Mouse (Mus musculus) liver, embryonic 14.5 days (tissue): ENCODE results near the gene Cetn4. TPM values are rescaled to one million over a fixed set of nuclear protein-coding genes. Genes with fewer than 3 reads are reported as not detected.

Experiments
- ATAC-seq: fragments of 200-750 bp; cut with Nextera tagmentation; 2 replicates; pipeline ENCODE4 v1.8.0; 2017; ENCODE audit warnings: moderate number of reproducible peaks, mild to moderate bottlenecking, moderate library complexity; ENCODE audit not compliant: insufficient read depth
- DNase-seq, 3 experiments: peaks; one replicate each; pipeline ENCODE4 v3.0.0-alpha.2; 2012 to 2013; ENCODE audit warnings: low read depth in 3 of 3, low spot score in 3 of 3
- H3K27ac ChIP-seq: fragments of 300-500 bp; sonication (generic); 2 replicates; pipeline ENCODE4 v1.5.1; 2014; ENCODE audit warnings: moderate library complexity, mild to moderate bottlenecking, control low read depth, inconsistent platforms
- H3K27me3 ChIP-seq: fragments of 300-500 bp; sonication (generic); 2 replicates; pipeline ENCODE4 v1.6.1; 2014; ENCODE audit warnings: mild to moderate bottlenecking, low read length, moderate library complexity; ENCODE audit not compliant: control insufficient read depth, insufficient read depth
- H3K36me3 ChIP-seq: fragments of 300-500 bp; sonication (generic); replicated peaks from 2 replicates; pipeline ENCODE4 v1.6.1; 2014; ENCODE audit warnings: low read depth; ENCODE audit not compliant: control insufficient read depth, insufficient read depth
- H3K4me1 ChIP-seq, 2 experiments: fragments of 200-500 bp in 1 of 2; fragments of 300-500 bp in 1 of 2; sonication (generic) in 1 of 2; replicated peaks; 2 replicates each; pipeline ENCODE4 v1.6.1; 2012 to 2014; ENCODE audit warnings: antibody characterized with exemption in 1 of 2, inconsistent platforms in 1 of 2, low read length in 1 of 2; ENCODE audit not compliant: control insufficient read depth in 2 of 2, insufficient read depth in 2 of 2
- H3K4me2 ChIP-seq: fragments of 300-500 bp; sonication (generic); 2 replicates; pipeline ENCODE4 v1.6.1; 2014; ENCODE audit warnings: low read depth, mild to moderate bottlenecking, control low read depth, moderate library complexity
- H3K4me3 ChIP-seq, 2 experiments: fragments of 200-500 bp in 1 of 2; fragments of 300-500 bp in 1 of 2; sonication (generic) in 1 of 2; 2 replicates each; pipeline ENCODE4 v1.5.1; 2012 to 2014; ENCODE audit warnings: low read depth in 2 of 2, low read length in 2 of 2, mild to moderate bottlenecking in 2 of 2, control low read depth in 1 of 2, inconsistent platforms in 1 of 2, moderate library complexity in 1 of 2; ENCODE audit not compliant: insufficient read depth in 1 of 2
- H3K9ac ChIP-seq: fragments of 300-500 bp; sonication (generic); replicated peaks from 2 replicates; pipeline ENCODE4 v1.6.1; 2014; ENCODE audit warnings: mild to moderate bottlenecking, control low read depth, moderate library complexity
- H3K9me3 ChIP-seq: fragments of 300-500 bp; sonication (generic); 2 replicates; pipeline ENCODE4 v1.6.1; 2016; ENCODE audit warnings: low read length, mixed read lengths; ENCODE audit not compliant: control insufficient read depth
- CTCF ChIP-seq: IDR thresholded peaks from 2 replicates; pipeline ENCODE4 v1.5.1; 2016; ENCODE audit warnings: antibody characterized with exemption, low read depth, control low read depth
- EP300 ChIP-seq: IDR thresholded peaks from 2 replicates; pipeline ENCODE4 v1.6.1; 2016; ENCODE audit warnings: antibody characterized with exemption, low read depth
- WGBS: fragments of 180-500 bp; shearing (Covaris S2); extraction: QIAGEN DNeasy Blood & Tissue Kit; methylation state at CpG from one replicate; pipeline ENCODE4 v1.1.7; 2014; ENCODE audit not compliant: insufficient replicate concordance; 5-methylcytosine and 5-hydroxymethylcytosine counted together
- polyA plus RNA-seq, 2 experiments: library from polyadenylated mRNA; depleted of rRNA in 1 of 2; stranded (reverse) in 1 of 2; unstranded in 1 of 2; fragments of >200 nt; fragmentation: Nextera tagmentation in 1 of 2; extraction: Ambion mirVana in 1 of 2; gene quantifications; 2 replicates each; pipeline versions ENCODE4 v1.2.1 to v1.2.3; 2012 to 2014

The Cetn4 gene
- polyA plus RNA-seq, 2 experiments: 1.6 to 1.9 TPM

DNA sequence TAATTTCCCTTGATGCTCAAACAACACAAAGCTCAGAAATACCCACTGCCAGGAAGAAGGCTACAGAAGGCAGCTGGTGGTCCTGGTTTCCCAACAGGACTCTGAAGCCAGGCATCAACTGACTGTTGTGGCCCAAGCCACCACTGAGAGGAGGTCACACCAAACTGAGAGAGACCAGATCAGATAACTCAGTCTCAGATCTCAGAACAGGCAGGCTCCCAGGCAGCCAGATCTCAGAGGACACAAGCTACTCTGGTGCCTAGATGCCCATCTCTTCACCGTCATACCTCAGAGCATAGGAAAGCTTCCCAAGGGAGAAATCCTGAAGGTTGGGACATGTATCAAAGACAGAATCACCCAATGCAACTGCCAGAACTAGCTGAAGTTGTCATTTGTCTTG lies 32.3 kb downstream of the Cetn4 start:
- Histone ChIP-seq H3K9ac (no peak overlapping the region), H3K4me2 (no peak overlapping the region), H3K4me1 (peaks cover 8 to 13% of the 10 kb centered on the region in 2 experiments), H3K27ac (no peak overlapping the region), H3K36me3 (no peaks in the 10 kb centered on the region), H3K9me3 (no peaks in the 10 kb centered on the region), H3K27me3 (no peaks in the 10 kb centered on the region), H3K4me3 (no peak overlapping the region)
- DNase-seq: no peak
- no peak for ATAC-seq
- TF ChIP-seq EP300 (no peak), CTCF (no peak)
- WGBS: 42% methylated on average over 1 of the region's 1 CpGs

DNA sequence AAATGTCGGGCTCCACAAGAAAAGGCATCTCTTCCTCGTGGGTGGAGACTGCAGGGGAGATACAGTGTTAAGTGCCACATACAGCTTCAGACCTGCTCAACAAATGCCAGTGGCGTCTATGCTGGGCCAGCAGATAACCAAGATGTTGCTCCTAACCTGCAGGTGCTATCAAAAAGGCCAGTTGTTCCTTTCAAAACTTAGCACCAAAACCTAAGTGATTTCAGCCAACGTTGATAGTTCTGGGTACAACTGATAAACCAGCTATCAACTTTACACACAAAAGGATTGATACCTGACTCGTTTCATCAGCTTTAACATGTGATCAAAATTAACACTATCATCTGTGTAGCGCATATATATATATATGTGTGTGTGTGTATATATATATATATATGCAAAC lies 37.8 kb downstream of the Cetn4 start:
- Histone ChIP-seq H3K9ac (no peak overlapping the region), H3K27me3 (no peaks in the 10 kb centered on the region), H3K4me3 (no peak overlapping the region), H3K9me3 (no peaks in the 10 kb centered on the region), H3K27ac (no peak overlapping the region), H3K4me1 (peaks cover 4 to 13% of the 10 kb centered on the region in 2 experiments), H3K36me3 (no peaks in the 10 kb centered on the region), H3K4me2 (no peak overlapping the region; the same call in 1 of the 2 replicates)
- TF ChIP-seq CTCF (no peak), EP300 (peak; percentile 91)
- DNase-seq: peak; percentile 38 to 49 (median 42)
- peak; percentile 96 for ATAC-seq
- 17% methylated on average over 6 of the region's 6 CpGs for WGBS

DNA sequence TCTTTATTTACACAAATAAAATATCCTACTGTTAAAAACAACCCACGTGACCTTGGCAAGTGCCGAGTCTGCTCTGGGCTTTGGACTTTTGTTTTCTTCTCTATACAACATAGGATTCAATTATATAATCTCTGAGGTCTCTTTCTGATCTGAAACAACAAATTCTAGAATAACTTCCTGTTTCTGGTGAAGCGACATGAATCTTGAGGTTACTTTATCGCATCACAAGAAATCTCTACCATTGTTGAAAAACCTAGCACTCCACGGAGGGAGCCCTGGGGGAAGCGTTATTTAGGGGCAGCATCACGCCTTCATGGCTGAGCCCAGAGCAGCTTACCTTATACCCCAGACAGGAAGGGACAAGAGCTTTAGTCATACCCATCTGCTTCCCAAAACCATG lies 39.4 kb downstream of the Cetn4 start:
- DNase-seq (no peak), ATAC-seq (no peak)
- no peaks in the 10 kb centered on the region for H3K27me3 ChIP-seq
- TF ChIP-seq CTCF (no peak), EP300 (no peak)
- no peak overlapping the region for H3K4me3 ChIP-seq
- 57% methylated on average over 7 of the region's 7 CpGs for WGBS
- H3K9me3 ChIP-seq: no peaks in the 10 kb centered on the region
- H3K27ac ChIP-seq: no peak overlapping the region
- H3K36me3 ChIP-seq: no peaks in the 10 kb centered on the region
- H3K4me2 ChIP-seq: no peak overlapping the region
- H3K9ac ChIP-seq: no peak overlapping the region
- H3K4me1 ChIP-seq: peaks cover 4 to 13% of the 10 kb centered on the region in 2 experiments

DNA sequence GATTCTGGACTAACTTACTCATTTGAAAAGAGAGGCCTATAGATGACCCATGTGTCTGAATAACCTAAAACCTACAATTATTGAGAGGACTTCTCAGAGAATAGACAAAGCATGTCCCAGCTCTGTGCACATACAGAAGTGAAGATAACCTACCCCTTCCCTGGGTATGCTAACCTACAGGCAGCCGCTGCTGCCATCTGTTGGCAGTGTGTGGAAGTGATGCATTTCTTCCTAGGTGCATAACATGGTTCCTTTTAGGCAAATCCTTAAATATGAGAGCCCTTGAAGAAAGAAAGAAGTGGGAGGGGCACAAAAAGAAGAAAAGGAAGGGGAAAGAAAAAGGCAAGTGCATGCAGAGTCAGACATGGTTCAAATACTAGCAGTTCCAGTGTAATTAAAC lies 41.3 kb downstream of the Cetn4 start:
- 0% methylated on average over 1 of the region's 1 CpGs for WGBS
- Histone ChIP-seq H3K36me3 (no peaks in the 10 kb centered on the region), H3K9ac (no peak overlapping the region), H3K27ac (no peak overlapping the region), H3K4me3 (no peak overlapping the region), H3K4me2 (no peak overlapping the region), H3K9me3 (no peaks in the 10 kb centered on the region), H3K27me3 (no peaks in the 10 kb centered on the region), H3K4me1 (peaks cover 4 to 13% of the 10 kb centered on the region in 2 experiments)
- ATAC-seq (no peak), DNase-seq (peak; percentile 13 to 27 (median 20))
- TF ChIP-seq EP300 (no peak), CTCF (peak; percentile 82)

DNA sequence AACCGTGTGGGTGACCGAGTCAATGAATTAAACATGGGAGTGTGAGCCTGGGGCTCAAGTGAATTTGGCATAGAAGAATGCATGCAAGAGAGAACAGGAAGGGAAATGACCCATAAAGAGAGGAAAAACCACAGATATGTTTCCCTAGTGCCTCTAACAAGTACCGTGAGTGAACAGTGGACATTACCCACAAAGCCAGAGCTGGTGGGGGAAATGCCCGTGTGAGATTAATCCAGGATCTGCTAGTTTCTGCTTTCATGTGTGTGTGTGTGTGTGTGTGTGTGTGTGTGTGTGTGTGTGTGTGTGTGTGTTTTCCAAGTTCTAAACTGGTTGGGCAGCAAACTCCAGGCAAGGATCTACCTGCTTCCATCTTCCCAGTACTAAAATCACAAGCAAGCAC lies 42.6 kb downstream of the Cetn4 start:
- no peaks in the 10 kb centered on the region for H3K27me3 ChIP-seq
- no peaks in the 10 kb centered on the region for H3K36me3 ChIP-seq
- no peak overlapping the region for H3K27ac ChIP-seq
- no peak for DNase-seq
- H3K4me2 ChIP-seq: no peak overlapping the region
- 62% methylated on average over 4 of the region's 4 CpGs for WGBS
- no peak overlapping the region for H3K4me3 ChIP-seq
- ATAC-seq: no peak
- H3K9me3 ChIP-seq: no peaks in the 10 kb centered on the region
- H3K9ac ChIP-seq: no peak overlapping the region
- TF ChIP-seq CTCF (no peak), EP300 (no peak)
- H3K4me1 ChIP-seq: peaks cover 4 to 11% of the 10 kb centered on the region in 2 experiments
